Mouse (Mus musculus): Measurements from ENCODE around the gene Psg23. TPM values are rescaled to one million over a fixed set of nuclear protein-coding genes. Genes with fewer than 3 reads are reported as not detected.
"Not testable (repeated sequence)": the region's sequence is repeated elsewhere in the genome, so short reads cannot be mapped to it uniquely, and the experiment has no call there.

Gene Psg23
- 0.16 and 0.18 TPM in 2 replicates for polyA plus RNA-seq (2012; rRNA removed)
- not detected in 2 replicates for polyA plus RNA-seq (2014; fragmentation: Nextera tagmentation; extraction: Ambion mirVana)

GRCm38 (mm10) chr7:18616401-18616800 is at the start of gene Psg23:
Psg23 (minus strand) TSS chr7:18616501.
- not testable (repeated sequence) for H3K4me3 ChIP-seq (replicated peaks; ENCODE audit: low read length); H3K9ac ChIP-seq (ENCODE audit: low read depth, low read length, severe bottlenecking); DNase-seq (ENCODE audit: low spot score); H3K27me3 ChIP-seq (ENCODE audit: control insufficient read depth, insufficient read depth, low read length); ATAC-seq (ENCODE audit: low FRiP score, low read depth); H3K4me2 ChIP-seq (replicated peaks; ENCODE audit: low read depth, low read length, severe bottlenecking); H3K4me1 ChIP-seq (ENCODE audit: control insufficient read depth, insufficient read depth, low read length); H3K36me3 ChIP-seq (ENCODE audit: control insufficient read depth, insufficient read depth, low read length); H3K9me3 ChIP-seq (ENCODE audit: control insufficient read depth, low read length); H3K27ac ChIP-seq (replicated peaks; ENCODE audit: low read depth, low read length)
- 46% methylated on average over 1 of the region's 2 CpGs for WGBS

GRCm38 (mm10) chr7:18656625-18657024 is 40.3 kb upstream of the Psg23 start, which contains the start of gene Psg21:
Psg21 (minus strand) TSS chr7:18656725.
- not testable (repeated sequence) for H3K9ac ChIP-seq (ENCODE audit: low read depth, low read length, severe bottlenecking); H3K4me2 ChIP-seq (replicated peaks; ENCODE audit: low read depth, low read length, severe bottlenecking); DNase-seq (ENCODE audit: low spot score); H3K4me1 ChIP-seq (ENCODE audit: control insufficient read depth, insufficient read depth, low read length); ATAC-seq (ENCODE audit: low FRiP score, low read depth); H3K9me3 ChIP-seq (ENCODE audit: control insufficient read depth, low read length); H3K27ac ChIP-seq (replicated peaks; ENCODE audit: low read depth, low read length); H3K36me3 ChIP-seq (ENCODE audit: control insufficient read depth, insufficient read depth, low read length); H3K4me3 ChIP-seq (replicated peaks; ENCODE audit: low read length); H3K27me3 ChIP-seq (ENCODE audit: control insufficient read depth, insufficient read depth, low read length)
- 75% methylated on average over 1 of the region's 2 CpGs for WGBS

GRCm38 (mm10) chr7:18626921-18627320 is 10.6 kb upstream of the Psg23 start:
- not testable (repeated sequence) for ATAC-seq (ENCODE audit: low FRiP score, low read depth); H3K4me3 ChIP-seq (replicated peaks; ENCODE audit: low read length); DNase-seq (ENCODE audit: low spot score); H3K36me3 ChIP-seq (ENCODE audit: control insufficient read depth, insufficient read depth, low read length); H3K27ac ChIP-seq (replicated peaks; ENCODE audit: low read depth, low read length); H3K9ac ChIP-seq (ENCODE audit: low read depth, low read length, severe bottlenecking); H3K9me3 ChIP-seq (ENCODE audit: control insufficient read depth, low read length); H3K4me2 ChIP-seq (replicated peaks; ENCODE audit: low read depth, low read length, severe bottlenecking); H3K27me3 ChIP-seq (ENCODE audit: control insufficient read depth, insufficient read depth, low read length); H3K4me1 ChIP-seq (ENCODE audit: control insufficient read depth, insufficient read depth, low read length)
- 81% methylated on average over 8 of the region's 8 CpGs for WGBS

- TF ChIP-seq POLR2A (IDR thresholded peaks at IDR 0.05; ENCODE audit: borderline replicate concordance, extremely low read depth, insufficient read depth, insufficient read length) = no peak
- 89% methylated on average over 3 of the region's 3 CpGs for WGBS
Observed at GRCm38 (mm10) chr7:18567205-18567604, 49.1 kb downstream of the Psg23 start, which contains the start of gene Psg27. Psg27 (minus strand) TSS chr7:18567305.

GRCm38 (mm10) chr7:18559850-18560249 is 56.5 kb downstream of the Psg23 start:
- Histone ChIP-seq H3K9me3 (ENCODE audit: control insufficient read depth, low read length) (no peaks in the 10 kb centered on the region), H3K4me2 (replicated peaks; ENCODE audit: low read depth, low read length, severe bottlenecking) (no peak overlapping the region), H3K36me3 (ENCODE audit: control insufficient read depth, insufficient read depth, low read length) (no peaks in the 10 kb centered on the region), H3K9ac (ENCODE audit: low read depth, low read length, severe bottlenecking) (no peak overlapping the region), H3K27ac (replicated peaks; ENCODE audit: low read depth, low read length) (no peak overlapping the region), H3K4me1 (ENCODE audit: control insufficient read depth, insufficient read depth, low read length) (no peaks in the 10 kb centered on the region), H3K27me3 (ENCODE audit: control insufficient read depth, insufficient read depth, low read length) (no peaks in the 10 kb centered on the region), H3K4me3 (replicated peaks; ENCODE audit: low read length) (no peak overlapping the region)
- no peak for TF ChIP-seq POLR2A (IDR thresholded peaks at IDR 0.05; ENCODE audit: borderline replicate concordance, extremely low read depth, insufficient read depth, insufficient read length)
- no peak for DNase-seq (ENCODE audit: low spot score)
- no peak for ATAC-seq (ENCODE audit: low FRiP score, low read depth)

More at GRCm38 (mm10) chr7:18567205-18567604, 49.1 kb downstream of the Psg23 start, which contains the start of gene Psg27:
- Histone ChIP-seq H3K4me1 (ENCODE audit: control insufficient read depth, insufficient read depth, low read length) (no peaks in the 10 kb centered on the region), H3K27me3 (ENCODE audit: control insufficient read depth, insufficient read depth, low read length) (no peaks in the 10 kb centered on the region), H3K27ac (replicated peaks; ENCODE audit: low read depth, low read length) (no peak within 1 kb of the TSS), H3K36me3 (ENCODE audit: control insufficient read depth, insufficient read depth, low read length) (no peaks in the 10 kb centered on the region), H3K9ac (ENCODE audit: low read depth, low read length, severe bottlenecking) (no peak within 1 kb of the TSS), H3K4me2 (replicated peaks; ENCODE audit: low read depth, low read length, severe bottlenecking) (no peak within 1 kb of the TSS), H3K4me3 (replicated peaks; ENCODE audit: low read length) (no peak within 1 kb of the TSS), H3K9me3 (ENCODE audit: control insufficient read depth, low read length) (no peaks in the 10 kb centered on the region)
- ATAC-seq (ENCODE audit: low FRiP score, low read depth) = no peak
- no peak for DNase-seq (ENCODE audit: low spot score)

Other genes with a start within 250 kb of the Psg23 start
- gene Psg28, start 184.5 kb downstream of the Psg23 start, polyA plus RNA-seq (2012; rRNA removed) = 0.03 and 0.19 TPM in 2 replicates
- gene Psg28, start 184.5 kb downstream of the Psg23 start, polyA plus RNA-seq (2014; fragmentation: Nextera tagmentation; extraction: Ambion mirVana) = not detected in 2 replicates
- 0.03 TPM in 1 of 2 replicates, not detected in the other for gene Psg26, start 132.3 kb downstream of the Psg23 start, polyA plus RNA-seq (2012; rRNA removed)
- gene Psg26, start 132.3 kb downstream of the Psg23 start, polyA plus RNA-seq (2014; fragmentation: Nextera tagmentation; extraction: Ambion mirVana) = not detected in 2 replicates
- gene Psg25, start 84.2 kb downstream of the Psg23 start, polyA plus RNA-seq (2012; rRNA removed) = 0.09 TPM in 1 of 2 replicates, not detected in the other
- not detected in 2 replicates for gene Psg25, start 84.2 kb downstream of the Psg23 start, polyA plus RNA-seq (2014; fragmentation: Nextera tagmentation; extraction: Ambion mirVana)
- 0.25 and 0.50 TPM in 2 replicates for gene Psg27, start 49.2 kb downstream of the Psg23 start, polyA plus RNA-seq (2012; rRNA removed)
- gene Psg27, start 49.2 kb downstream of the Psg23 start, polyA plus RNA-seq (2014; fragmentation: Nextera tagmentation; extraction: Ambion mirVana) = not detected in 2 replicates
- 0.45 and 0.47 TPM in 2 replicates for gene Psg21, start 40.2 kb upstream of the Psg23 start, polyA plus RNA-seq (2012; rRNA removed)
- gene Psg21, start 40.2 kb upstream of the Psg23 start, polyA plus RNA-seq (2014; fragmentation: Nextera tagmentation; extraction: Ambion mirVana) = not detected in 2 replicates
- gene Psg20, start 69.7 kb upstream of the Psg23 start, polyA plus RNA-seq (2012; rRNA removed) = not detected in 2 replicates
- not detected in 2 replicates for gene Psg20, start 69.7 kb upstream of the Psg23 start, polyA plus RNA-seq (2014; fragmentation: Nextera tagmentation; extraction: Ambion mirVana)
- gene Psg22, start 101.6 kb upstream of the Psg23 start, polyA plus RNA-seq (2012; rRNA removed) = 0.04 and 0.14 TPM in 2 replicates
- gene Psg22, start 101.6 kb upstream of the Psg23 start, polyA plus RNA-seq (2014; fragmentation: Nextera tagmentation; extraction: Ambion mirVana) = not detected in 2 replicates
- gene Psg19, start 182.0 kb upstream of the Psg23 start, polyA plus RNA-seq (2012; rRNA removed) = 0.05 and 0.25 TPM in 2 replicates
- not detected in 2 replicates for gene Psg19, start 182.0 kb upstream of the Psg23 start, polyA plus RNA-seq (2014; fragmentation: Nextera tagmentation; extraction: Ambion mirVana)
- gene Psg17, start 205.1 kb upstream of the Psg23 start, polyA plus RNA-seq (2012; rRNA removed) = 0.47 and 0.48 TPM in 2 replicates
- not detected in 2 replicates for gene Psg17, start 205.1 kb upstream of the Psg23 start, polyA plus RNA-seq (2014; fragmentation: Nextera tagmentation; extraction: Ambion mirVana)
- gene Mill2, start 223.5 kb upstream of the Psg23 start, polyA plus RNA-seq (2012; rRNA removed) = 0.91 and 1.0 TPM in 2 replicates
- gene Mill2, start 223.5 kb upstream of the Psg23 start, polyA plus RNA-seq (2014; fragmentation: Nextera tagmentation; extraction: Ambion mirVana) = 0.21 TPM in 2 replicates